Mouse (Mus musculus) CH12F3 (cell line): ENCODE measurements around the gene Col17a1.

Experiments
- in situ Hi-C: fragments of 300-500 bp; cut with MboI; formaldehyde crosslinking; loops from 2 replicates; pipeline ENCODE4 v1.14.3; 2020; ENCODE audit warnings: low sequenced_read_pairs

Col17a1 gene

DNA sequence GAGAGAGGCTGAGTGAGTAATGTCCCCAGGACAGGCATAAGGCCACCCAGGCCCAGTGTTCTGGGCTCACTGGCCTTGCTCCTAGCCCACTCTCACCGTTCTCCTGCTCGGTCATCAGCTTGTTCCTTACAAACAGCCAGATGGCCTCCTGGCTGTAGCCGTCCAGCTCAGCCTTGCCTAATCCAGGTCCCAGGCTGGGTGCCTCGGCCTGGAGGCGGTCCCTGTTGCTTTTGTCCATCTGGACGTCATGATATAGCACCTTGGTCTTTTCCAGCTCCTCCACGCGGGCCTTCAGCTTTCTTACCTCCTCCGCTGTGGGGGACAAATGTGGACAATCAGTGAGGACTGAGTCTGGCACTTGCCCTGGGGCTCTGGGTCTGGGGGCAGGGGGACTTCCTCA lies 23.5 kb downstream of the Col17a1 start:
- in situ Hi-C loops: no loop called here

DNA sequence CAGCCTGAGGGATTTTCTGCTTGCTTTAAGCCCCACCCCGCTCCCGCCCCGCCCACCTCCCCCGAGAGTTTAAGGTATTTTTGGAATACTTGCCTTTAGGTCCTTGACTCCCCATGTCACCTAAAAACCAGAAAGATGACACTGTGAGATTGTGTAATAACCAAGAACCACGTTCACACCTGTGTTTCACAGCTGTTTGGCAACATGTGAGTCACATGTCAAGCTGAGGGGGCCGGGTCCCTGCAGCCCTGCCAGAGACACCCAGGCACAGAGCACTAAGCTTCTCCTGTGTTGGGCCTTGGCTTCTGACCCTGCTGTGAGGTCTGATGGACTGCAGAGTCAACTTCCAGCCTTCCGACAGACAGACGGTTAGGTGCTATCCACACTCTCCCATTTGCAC lies 24.3 kb downstream of the Col17a1 start:
- in situ Hi-C loops: no loop called here

DNA sequence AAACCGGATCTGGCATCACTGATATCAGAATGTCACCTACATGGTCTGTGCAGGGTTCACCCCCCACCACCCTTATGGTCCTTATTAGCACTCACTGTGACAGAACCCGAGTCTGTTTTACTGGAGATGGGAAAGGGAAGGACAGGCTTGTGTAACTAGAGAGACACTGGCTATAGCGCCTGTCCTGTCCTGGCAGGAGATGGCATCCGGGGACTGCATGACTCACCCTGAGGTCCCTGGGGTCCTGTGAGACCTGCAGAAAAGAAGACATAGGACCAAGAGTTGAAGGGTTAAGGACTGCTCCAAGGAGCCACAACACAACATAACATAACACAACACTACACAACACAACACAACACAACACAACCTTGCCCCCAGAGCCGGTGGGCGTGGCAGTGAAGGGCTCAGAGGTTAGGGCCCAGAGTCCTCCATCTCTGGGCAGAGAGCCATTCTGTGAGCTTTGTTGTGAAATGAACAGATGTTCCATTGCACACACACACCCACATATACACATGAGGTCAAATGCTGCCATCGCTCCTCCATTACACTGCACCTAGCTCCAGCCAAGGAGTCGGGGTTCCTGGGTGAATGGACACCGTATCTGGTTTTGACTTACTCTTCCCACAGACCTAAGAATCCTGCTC lies 32.0 kb downstream of the Col17a1 start:
- in situ Hi-C loops: no loop called here

DNA sequence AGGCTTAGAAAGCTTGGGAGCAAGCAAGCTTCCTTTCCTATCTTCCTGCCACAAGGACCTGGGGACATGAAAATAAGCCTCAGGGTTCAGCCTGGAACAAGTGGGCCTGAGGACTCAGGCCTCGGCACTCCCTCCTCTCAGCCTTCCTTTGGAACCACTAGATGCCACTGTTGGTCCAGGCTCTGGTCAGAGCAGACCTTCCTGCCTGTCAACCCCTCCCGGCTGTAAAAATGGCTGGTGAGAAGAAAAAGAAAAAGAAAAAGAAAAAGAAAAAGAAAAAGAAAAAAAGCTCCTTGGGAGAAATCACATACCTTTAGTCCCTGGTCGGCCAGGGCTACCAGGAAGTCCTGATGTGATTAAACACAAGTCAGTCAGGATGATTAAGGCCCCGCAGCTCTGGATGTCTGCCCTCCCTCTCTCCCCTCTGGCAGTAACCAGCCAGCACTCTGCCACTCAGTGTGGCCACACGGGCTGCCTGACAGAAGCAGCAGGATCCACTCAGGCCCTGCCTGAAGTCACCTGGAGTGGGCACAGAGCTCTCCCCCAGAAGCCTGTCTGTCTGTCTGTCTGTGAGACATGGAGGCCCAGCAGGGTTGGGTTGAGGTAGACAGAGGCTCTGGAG lies 32.9 kb downstream of the Col17a1 start:
- in situ Hi-C loops: no loop called here

DNA sequence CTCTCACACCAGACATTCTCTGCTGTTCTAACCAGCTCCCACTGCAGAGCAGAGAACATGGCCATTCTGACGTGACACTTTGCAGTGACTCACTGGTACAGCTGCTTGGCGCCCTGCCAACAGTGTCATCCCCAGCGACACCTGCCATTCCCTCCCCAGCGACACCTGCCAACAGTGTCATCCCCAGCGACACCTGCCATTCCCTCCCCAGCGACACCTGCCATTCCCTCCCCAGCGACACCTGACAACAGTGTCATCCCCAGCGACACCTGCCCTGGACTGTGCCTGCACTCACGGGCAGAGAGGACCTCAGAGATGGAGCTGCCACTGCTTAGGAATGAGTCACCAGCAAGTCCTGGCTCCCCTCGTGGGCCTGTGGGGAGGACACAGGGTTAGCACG lies 37.0 kb downstream of the Col17a1 start:
- in situ Hi-C loops: no loop called here

DNA sequence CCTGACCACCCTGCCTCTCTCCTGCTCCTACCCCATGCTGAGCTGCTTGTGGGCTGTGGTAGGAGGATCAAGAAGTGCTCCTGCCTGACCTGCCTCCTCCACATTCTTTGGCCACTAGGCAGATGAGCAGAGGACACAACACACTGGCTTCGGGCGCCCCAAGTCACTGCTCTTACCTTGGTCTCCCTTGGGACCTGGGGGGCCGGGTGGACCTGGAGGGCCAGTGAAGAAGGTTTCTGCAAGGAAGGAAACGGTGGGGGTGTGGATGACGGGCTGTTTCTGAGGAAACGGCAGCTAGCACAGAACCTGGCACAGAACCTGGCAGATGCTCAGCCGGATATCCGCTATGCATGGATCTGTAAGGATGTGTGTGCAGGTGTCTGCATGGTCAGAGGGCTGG lies 38.7 kb downstream of the Col17a1 start:
- in situ Hi-C loops: no loop called here

DNA sequence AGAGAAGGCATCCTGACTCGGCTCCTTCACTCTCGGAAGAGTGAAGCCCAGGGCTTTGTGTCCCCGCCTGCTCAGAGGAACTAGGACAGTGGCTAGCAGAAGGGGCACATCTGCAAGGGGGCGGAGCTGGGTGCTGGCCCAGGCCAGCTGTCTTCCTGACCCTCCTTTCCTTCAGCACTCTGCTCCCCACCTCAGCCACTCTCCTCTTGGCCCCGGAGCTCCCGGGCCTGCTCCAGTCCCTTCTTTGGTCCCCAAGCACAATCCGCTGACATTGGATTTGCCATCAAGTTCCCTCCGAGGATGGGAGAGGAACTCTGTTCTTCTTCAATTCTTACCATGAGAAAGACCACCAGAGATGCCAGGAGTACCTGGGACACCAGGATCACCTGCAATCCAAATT lies 39.6 kb downstream of the Col17a1 start:
- in situ Hi-C loops: no loop called here

DNA sequence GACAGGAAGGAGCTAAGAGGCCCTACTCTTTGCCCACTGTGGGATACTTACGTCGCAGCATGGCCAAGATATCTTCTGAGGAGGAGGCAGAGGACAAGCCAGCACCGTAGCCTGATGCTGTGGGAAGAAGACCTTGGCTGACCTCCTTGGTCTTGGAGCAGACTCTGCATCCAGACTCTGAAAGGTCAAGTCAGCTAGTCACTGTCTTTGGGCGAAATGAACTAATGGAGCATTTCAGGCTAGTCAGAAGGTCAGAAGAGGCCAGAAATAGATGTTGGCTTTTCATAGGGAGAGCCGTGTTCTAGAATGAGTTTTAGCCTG lies 40.8 kb downstream of the Col17a1 start:
- in situ Hi-C loops: no loop called here

DNA sequence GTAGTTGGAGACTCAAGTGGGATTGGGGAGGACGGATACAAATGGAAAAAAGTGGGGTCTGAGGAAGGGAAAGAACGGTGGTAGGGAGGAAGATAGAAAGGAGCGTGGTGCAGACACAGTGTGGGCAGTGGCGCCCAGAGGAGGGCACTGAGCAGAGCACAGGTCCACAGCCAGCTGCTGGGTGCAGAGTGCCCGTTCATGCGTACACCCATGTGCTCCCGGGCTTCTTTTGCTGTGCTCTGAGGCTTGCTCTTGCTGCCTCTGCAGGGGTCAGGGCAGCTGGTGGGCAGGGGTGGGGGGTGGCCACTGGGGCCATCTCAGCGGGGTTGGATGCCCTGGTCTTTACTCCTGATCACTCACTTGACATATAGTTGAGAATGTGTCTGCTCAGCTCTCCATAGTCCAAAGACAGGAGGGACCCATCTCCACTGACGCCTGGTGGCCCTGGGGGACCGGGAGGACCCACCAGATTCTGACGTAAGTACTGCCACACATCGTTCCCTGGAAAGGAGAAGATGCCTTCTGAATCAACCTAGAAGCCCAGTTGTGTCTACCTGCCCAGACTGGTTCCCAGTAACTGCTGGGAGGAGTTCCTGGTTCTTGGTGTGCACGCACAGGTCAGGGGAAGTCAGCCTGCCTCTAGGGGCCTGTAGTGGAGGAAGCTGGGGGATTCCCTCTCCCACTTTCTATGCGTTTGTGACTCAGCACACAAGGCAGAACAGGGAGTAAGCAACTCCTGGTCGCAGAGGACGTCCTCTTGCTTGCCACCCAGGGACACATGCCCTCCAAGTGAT lies 41.3 kb downstream of the Col17a1 start:
- in situ Hi-C loops: no loop called here

DNA sequence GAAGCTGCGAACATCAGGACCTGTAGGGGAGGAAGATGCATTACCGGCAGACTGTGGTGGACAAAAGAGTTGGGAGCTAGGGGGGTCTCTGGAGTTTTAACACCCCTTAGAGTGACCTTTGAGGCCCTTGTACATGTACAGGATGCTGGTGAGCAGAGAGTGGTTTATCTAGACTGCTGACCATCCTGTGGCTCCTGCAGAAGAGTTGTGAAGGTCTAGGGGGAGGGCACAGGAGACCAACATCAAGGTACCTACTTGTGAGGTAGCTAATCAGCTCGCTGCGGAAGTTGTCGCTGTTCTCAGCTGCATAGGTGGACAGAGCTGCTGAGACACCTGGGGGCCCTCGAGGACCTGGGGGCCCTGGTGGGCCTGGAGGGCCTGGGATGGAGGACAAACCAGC lies 42.8 kb downstream of the Col17a1 start:
- in situ Hi-C loops: no loop called here

DNA sequence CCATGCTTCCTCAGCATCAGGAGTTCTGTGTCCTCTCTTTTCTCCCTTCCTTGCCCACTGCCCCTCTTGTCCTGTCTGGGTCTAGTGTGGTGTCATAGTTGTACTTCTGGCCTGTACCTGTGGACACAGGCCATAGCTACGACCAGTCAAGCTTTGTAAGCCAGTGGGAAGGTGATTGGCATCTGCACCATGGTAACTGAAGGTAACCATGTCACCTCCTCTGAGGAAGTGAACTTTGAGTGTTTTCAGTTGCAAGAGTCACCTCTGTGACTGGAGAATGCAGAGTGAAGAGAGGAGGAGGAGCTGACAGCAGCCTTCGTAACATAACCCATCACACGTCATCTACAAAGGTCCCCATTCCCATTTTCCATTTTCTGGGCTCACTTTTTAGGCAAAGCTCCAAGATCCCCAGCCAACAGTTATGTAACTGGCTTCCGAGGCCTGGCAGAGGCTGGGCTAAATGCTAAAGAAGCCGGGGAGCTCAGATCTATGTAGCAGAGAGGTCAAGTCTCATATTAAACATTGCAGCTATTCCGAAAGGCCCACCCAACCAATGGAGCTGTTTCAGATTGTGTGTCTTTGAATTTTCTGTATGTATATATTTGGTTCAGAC lies 45.3 kb downstream of the Col17a1 start:
- in situ Hi-C loops: no loop called here

DNA sequence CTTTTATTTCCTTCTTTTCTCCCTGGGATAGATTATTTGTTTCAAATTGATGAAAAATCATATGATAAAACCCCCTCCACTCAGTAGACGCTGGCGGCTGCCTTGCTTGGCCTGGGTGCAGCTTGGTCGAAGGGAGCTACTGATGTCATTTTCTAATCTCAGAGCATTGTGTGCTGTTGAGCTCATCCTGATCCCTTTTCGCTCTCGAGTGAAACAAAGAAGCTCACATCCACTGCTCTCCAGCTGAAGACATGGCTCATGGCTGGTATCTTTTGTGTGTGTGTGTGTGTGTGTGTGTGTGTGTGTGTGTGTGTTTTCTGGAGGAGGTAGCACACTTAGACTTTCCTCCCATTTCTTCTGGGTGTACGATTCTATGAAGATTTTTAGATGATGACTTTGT lies 46.3 kb downstream of the Col17a1 start:
- in situ Hi-C loops: no loop called here

DNA sequence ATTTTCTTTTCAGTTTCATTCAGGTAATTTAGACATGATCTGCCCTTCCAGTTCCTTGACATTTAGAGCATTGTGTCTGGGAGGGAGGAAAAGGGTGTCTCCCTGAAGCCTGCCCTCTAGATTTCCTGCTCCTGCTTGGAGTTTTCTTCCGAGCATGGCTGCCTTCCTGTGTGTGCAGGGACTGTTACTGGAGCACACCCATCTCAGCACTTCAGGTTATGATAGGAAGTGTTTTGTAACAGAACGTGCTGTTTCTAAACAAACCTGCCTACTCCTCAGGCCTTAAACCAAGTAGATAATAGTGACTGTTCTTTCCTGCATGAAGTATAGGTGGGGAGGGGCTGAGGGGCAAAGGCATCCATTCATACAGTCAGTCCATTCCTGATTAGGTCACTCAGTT lies 48.0 kb downstream of the Col17a1 start:
- in situ Hi-C loops: no loop called here

DNA sequence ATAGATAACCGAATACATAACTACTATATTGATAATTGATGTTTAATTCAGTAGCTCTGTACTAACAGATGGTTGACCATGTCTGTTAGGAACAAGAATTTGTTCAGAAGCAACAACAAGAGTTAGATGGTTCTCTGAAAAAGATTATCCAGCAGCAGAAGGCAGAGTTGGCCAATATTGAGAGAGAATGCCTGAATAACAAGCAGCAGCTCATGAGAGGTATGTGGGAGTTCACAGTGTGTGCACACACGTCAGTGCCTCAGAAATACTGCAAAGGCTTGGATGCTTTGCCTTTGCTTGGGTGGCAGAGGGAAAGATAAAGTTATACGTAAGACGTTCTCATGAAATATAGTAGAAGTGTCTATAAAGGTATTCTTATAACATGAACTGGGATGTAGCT lies 56.5 kb downstream of the Col17a1 start:
- in situ Hi-C loops: no loop called here

DNA sequence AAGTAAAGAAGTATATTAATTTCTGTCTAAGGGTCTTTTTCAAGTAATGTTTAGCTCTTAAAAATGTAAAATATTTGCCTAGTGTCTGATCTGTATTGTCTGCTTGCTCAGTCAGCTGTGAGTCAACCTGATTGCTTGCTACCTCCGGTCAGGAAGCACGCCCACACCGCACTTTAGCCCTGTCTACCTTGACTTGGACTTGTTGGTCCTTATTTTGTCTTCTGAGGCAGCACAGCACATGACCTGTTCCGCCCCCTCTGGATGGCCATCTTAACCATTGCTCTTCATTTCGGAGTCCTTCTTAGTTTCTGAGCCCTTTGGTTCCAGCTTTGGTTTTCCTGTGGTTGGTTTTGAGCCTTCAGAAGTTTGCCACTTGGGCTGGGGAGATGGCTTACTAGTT lies 60.1 kb downstream of the Col17a1 start:
- in situ Hi-C loops: no loop called here

DNA sequence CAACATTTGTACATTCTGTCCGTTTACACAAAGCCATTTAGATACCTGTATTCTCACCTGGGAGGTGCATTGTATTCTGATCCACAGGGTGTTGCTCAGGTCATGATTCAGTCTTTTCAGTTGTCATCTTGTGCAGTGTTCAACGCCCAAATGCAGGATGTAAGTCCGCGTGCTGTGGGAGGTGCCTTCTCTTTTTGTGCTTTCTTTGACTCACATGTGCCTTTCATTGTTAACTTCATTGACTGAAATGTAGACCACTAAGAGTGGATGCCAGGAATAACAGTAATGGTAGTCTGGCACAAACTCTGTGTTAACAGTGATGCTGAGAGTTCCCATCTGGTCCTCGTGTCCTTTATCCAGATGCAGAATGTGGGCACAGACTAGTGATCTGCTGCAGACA lies 61.5 kb downstream of the Col17a1 start:
- in situ Hi-C loops: no loop called here

DNA sequence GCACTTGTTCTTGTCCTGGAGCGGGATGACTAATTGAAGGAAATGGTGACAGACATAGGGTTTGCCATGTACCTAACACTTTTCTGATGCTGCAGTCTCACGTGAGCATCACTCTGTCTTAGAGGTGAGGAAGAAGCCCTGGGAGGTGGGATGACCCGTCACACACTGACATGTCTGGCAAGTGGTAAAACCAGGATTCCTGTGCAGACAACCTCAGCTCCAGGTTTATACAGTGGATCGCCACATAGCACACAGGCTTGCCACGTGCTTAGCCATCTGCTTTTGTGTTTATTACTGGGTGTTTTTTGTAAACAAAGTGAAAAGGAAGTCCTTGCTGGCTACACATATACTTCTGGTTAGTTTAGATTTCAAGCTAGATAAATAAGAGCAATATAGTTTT lies 62.8 kb downstream of the Col17a1 start:
- in situ Hi-C loops: no loop called here

DNA sequence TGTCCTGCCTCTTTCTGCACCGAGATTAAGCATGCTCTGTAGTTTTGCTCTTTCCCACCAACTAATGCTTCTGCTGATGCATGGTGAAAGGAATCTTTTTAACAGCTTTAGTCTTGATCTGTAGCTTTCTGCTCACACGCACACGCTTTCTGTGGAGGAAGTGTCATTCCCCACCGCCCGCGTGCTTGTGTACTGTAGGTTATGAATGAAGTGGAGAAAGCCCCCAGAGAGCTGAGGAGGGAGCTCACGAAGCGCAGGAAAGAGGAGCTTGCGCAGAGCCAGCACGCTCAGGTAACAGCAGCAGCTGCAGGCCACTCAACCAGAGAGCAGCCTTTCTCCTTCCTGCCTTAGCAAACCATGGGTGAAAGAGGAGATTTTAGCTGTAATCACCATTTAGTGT lies 64.4 kb downstream of the Col17a1 start:
- in situ Hi-C loops: no loop called here

DNA sequence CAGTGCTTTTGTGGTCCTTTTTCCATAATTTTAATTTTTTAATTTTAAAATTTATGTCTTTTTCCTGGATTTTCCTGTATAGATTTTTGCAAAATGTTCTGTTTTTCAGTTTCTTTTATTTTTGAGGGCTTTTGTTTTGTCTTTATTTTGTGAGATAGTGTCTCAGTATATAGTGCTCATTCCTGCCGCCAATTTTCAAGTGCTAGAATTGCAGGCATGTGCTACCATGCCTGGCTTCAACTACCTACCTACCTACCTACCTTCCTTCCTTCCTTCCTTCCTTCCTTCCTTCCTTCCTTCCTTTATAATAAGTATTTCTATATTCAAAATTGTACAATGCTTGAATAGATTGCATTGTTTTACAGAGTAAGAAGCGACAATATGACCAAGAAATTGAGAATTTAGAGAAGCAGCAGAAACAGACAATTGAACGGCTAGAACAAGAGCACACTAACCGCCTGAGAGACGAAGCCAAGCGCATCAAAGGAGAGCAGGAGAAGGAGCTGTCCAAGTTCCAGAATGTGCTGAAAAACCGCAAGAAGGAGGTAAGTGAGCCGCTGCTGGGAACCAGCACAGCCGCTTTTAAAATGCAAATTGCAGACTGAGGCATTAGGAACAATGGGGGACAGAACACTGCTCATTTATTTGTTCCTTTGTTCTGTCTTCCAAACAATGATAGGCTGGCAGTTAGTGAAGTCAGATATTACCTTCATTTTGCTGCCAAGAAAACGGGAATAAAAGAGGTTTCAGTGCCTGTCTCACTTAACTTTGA lies 66.8 kb downstream of the Col17a1 start:
- in situ Hi-C loops: no loop called here

DNA sequence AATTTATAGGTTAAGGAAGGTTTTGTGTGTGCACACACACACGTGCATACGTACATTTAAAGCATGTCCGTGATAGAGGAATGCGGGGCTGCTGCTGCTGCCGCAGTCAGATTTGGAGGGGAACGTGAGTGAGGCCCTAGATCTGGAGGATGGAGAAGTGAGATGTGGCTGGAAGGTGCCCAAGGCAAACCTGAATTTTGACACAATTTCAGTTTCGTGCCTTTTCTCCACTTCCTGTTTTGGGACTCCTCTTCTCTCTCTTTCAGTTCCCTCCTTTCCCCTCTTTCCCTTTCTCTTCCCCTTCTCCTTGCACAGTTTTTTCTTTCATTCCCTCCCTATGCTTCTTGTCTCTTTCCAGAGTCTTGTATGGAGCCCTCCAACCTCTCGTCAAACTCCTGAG lies 70.4 kb downstream of the Col17a1 start:
- in situ Hi-C loops: no loop called here

DNA sequence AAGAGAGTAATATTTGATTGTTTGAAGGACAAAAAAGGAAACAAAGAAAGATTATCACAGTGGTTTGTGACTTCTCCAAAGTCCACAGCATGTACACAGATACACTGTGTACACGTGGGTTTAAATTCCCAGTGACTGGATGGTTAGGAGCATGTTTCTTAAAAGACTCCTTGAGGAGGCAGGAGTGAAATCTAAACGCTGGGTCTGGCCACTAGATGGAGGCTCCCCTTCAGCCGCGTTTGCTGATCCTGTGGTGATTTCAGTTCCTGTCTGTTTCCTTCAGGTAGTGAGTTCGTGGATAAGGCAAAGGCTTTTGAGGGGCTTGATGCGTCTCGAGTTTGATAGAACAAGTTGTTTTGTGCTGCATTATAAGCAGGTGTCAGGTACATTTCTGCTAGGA lies 78.5 kb downstream of the Col17a1 start:
- in situ Hi-C loops: no loop called here
